Mouse (Mus musculus): ENCODE measurements at regions not wholly inside any gene's neighbourhood (a gene's known extent, or its start where the extent isn't known, plus 50 kb on each side); places are given as distances from the start of the nearest gene placed in this dataset.
A peak's percentile ranks its signal among the peaks of the same experiment; 100 is the strongest.

GRCm38 (mm10) chr10:67771796-67772195 is 140.7 kb downstream of the Zfp365 start:
- Histone ChIP-seq H3K4me3 (ENCODE audit: low read length) (no peak overlapping the region), H3K4me1 (ENCODE audit: insufficient read depth, low read length) (no peaks in the 10 kb centered on the region), H3K27me3 (ENCODE audit: insufficient read depth, low read length) (no peaks in the 10 kb centered on the region), H3K9me3 (ENCODE audit: low read length) (no peaks in the 10 kb centered on the region), H3K4me2 (ENCODE audit: low read depth, low read length) (no peak overlapping the region), H3K36me3 (ENCODE audit: insufficient read depth, low read length) (no peaks in the 10 kb centered on the region), H3K27ac (no peak overlapping the region), H3K9ac (replicated peaks; ENCODE audit: low read length) (no peak overlapping the region)
- no peak for TF ChIP-seq CTCF (IDR thresholded peaks at IDR 0.05; ENCODE audit: low read depth)
- WGBS, result 88% methylated on average over 8 of the region's 8 CpGs
- DNase-seq (ENCODE audit: low spot score) (no peak), ATAC-seq (no peak)

GRCm38 (mm10) chr10:67766099-67766498 is 146.4 kb downstream of the Zfp365 start:
- peak; percentile 86 for TF ChIP-seq CTCF (IDR thresholded peaks at IDR 0.05; ENCODE audit: low read depth)
- no peaks in the 10 kb centered on the region for H3K27me3 ChIP-seq (ENCODE audit: insufficient read depth, low read length)
- ATAC-seq (no peak), DNase-seq (ENCODE audit: low spot score) (peak; percentile 79)
- H3K36me3 ChIP-seq (ENCODE audit: insufficient read depth, low read length), result no peaks in the 10 kb centered on the region
- H3K4me2 ChIP-seq (ENCODE audit: low read depth, low read length), result no peak overlapping the region
- no peaks in the 10 kb centered on the region for H3K9me3 ChIP-seq (ENCODE audit: low read length)
- no peak overlapping the region for H3K4me3 ChIP-seq (ENCODE audit: low read length)
- no peaks in the 10 kb centered on the region for H3K4me1 ChIP-seq (ENCODE audit: insufficient read depth, low read length)
- no peak overlapping the region for H3K27ac ChIP-seq
- H3K9ac ChIP-seq (replicated peaks; ENCODE audit: low read length), result no peak overlapping the region
- WGBS, result 43% methylated on average over 13 of the region's 13 CpGs

DNA sequence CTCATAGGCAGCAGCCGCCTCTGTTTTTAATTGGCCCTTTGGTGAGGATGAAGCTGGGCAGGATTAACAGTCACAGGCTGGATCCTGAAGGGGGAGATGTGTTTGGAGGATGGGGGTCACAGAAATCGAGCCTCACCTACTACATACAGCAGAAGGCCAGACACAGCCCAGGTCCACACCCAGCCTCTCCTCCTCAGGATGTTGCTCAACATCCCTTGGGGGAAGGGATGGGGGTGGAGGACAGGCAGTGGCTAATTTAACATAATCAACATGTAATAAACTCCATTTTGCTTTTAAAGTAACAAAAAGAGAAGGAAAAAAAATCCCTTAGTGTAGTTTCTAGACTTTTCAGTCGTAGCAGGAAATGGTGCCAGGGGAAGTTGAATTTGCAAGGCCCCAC is 152.0 kb downstream of the Zfp365 start:
- H3K4me2 ChIP-seq (ENCODE audit: low read depth, low read length), result no peak overlapping the region
- no peak overlapping the region for H3K27ac ChIP-seq
- no peaks in the 10 kb centered on the region for H3K36me3 ChIP-seq (ENCODE audit: insufficient read depth, low read length)
- no peak for TF ChIP-seq CTCF (IDR thresholded peaks at IDR 0.05; ENCODE audit: low read depth)
- no peaks in the 10 kb centered on the region for H3K4me1 ChIP-seq (ENCODE audit: insufficient read depth, low read length)
- DNase-seq (ENCODE audit: low spot score) (no peak), ATAC-seq (no peak)
- WGBS, result 81% methylated on average over 3 of the region's 3 CpGs
- no peaks in the 10 kb centered on the region for H3K27me3 ChIP-seq (ENCODE audit: insufficient read depth, low read length)
- no peak overlapping the region for H3K4me3 ChIP-seq (ENCODE audit: low read length)
- H3K9ac ChIP-seq (replicated peaks; ENCODE audit: low read length), result no peak overlapping the region
- H3K9me3 ChIP-seq (ENCODE audit: low read length), result no peaks in the 10 kb centered on the region

DNA sequence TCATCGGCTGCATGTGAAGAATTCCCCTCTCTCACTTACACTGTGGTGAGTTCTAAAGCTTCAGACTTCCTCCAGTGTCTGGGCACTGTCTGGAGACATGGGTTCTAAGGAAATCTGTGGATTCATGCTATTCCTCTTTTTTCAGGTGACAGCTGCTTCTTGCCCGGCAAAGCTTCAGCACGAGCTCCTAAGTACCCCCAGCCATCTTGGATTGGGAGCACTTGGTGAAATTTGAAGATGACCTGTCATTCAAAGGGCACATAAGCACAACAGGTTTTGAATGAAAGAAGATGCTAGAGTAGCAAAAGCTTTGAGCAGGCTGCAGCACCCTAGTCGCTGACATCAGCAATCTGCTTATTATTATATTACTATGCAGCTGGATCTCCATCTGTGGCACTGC is 164.3 kb downstream of the Zfp365 start:
- Histone ChIP-seq H3K9ac (replicated peaks; ENCODE audit: low read length) (no peak overlapping the region), H3K27me3 (ENCODE audit: insufficient read depth, low read length) (no peaks in the 10 kb centered on the region), H3K27ac (no peak overlapping the region), H3K4me3 (ENCODE audit: low read length) (no peak overlapping the region), H3K36me3 (ENCODE audit: insufficient read depth, low read length) (no peaks in the 10 kb centered on the region), H3K9me3 (ENCODE audit: low read length) (no peaks in the 10 kb centered on the region), H3K4me2 (ENCODE audit: low read depth, low read length) (no peak overlapping the region), H3K4me1 (ENCODE audit: insufficient read depth, low read length) (no peaks in the 10 kb centered on the region)
- DNase-seq (ENCODE audit: low spot score) (no peak), ATAC-seq (no peak)
- 81% methylated on average over 4 of the region's 4 CpGs for WGBS
- no peak for TF ChIP-seq CTCF (IDR thresholded peaks at IDR 0.05; ENCODE audit: low read depth)

DNA sequence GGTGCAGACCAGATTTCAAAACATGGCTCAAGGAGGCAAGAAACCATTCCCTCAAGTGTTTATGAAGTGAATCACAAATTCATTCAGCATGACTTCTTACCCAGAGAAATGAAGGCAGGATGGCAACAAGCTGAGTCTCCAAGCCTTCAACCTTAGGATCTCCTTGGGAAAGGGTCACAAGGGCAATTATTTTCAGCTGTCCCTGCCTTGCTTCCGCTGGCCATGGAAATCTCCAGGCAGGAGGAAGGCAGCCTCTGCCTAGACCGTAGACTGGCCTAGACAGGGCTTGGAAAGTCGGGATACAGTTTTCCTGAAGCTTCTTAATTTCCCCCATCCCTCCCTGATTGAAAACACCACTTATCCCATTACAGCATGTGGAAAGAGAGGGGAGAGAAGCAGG is 165.0 kb downstream of the Zfp365 start:
- DNase-seq (ENCODE audit: low spot score) (no peak), ATAC-seq (no peak)
- no peaks in the 10 kb centered on the region for H3K27me3 ChIP-seq (ENCODE audit: insufficient read depth, low read length)
- H3K4me1 ChIP-seq (ENCODE audit: insufficient read depth, low read length), result no peaks in the 10 kb centered on the region
- no peak overlapping the region for H3K27ac ChIP-seq
- H3K4me3 ChIP-seq (ENCODE audit: low read length), result no peak overlapping the region
- H3K9ac ChIP-seq (replicated peaks; ENCODE audit: low read length), result no peak overlapping the region
- no peak for TF ChIP-seq CTCF (IDR thresholded peaks at IDR 0.05; ENCODE audit: low read depth)
- no peaks in the 10 kb centered on the region for H3K9me3 ChIP-seq (ENCODE audit: low read length)
- WGBS, result 64% methylated on average over 3 of the region's 3 CpGs
- no peak overlapping the region for H3K4me2 ChIP-seq (ENCODE audit: low read depth, low read length)
- no peaks in the 10 kb centered on the region for H3K36me3 ChIP-seq (ENCODE audit: insufficient read depth, low read length)

DNA sequence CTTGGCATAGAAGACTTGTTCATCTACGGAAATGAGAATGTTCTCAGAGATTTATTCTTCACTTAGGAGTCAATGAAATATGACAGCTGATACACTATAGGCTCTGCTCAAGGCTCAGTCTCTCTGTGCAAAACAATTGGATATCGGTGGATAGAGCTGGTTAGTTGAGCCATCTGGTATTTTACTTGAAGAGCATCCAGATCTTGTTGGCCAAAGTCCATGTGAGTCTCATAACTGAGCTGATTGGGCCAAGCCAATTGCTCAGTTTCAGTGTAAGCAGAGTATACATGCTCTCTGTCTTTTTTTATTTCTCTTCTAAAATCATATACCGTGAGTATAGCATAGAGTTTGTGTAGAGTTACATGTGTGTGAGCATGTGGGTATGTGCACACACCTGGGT is 166.3 kb downstream of the Zfp365 start:
- no peak for ATAC-seq
- DNase-seq (ENCODE audit: low spot score), result peak; percentile 28
- no peaks in the 10 kb centered on the region for H3K4me1 ChIP-seq (ENCODE audit: insufficient read depth, low read length)
- no peaks in the 10 kb centered on the region for H3K9me3 ChIP-seq (ENCODE audit: low read length)
- WGBS, result 75% methylated on average over 3 of the region's 3 CpGs
- no peaks in the 10 kb centered on the region for H3K36me3 ChIP-seq (ENCODE audit: insufficient read depth, low read length)
- H3K9ac ChIP-seq (replicated peaks; ENCODE audit: low read length), result no peak overlapping the region
- H3K27ac ChIP-seq, result no peak overlapping the region
- H3K4me2 ChIP-seq (ENCODE audit: low read depth, low read length), result no peak overlapping the region
- TF ChIP-seq CTCF (IDR thresholded peaks at IDR 0.05; ENCODE audit: low read depth), result no peak
- H3K4me3 ChIP-seq (ENCODE audit: low read length), result no peak overlapping the region
- H3K27me3 ChIP-seq (ENCODE audit: insufficient read depth, low read length), result no peaks in the 10 kb centered on the region

GRCm38 (mm10) chr10:67743561-67743960 is 168.9 kb downstream of the Zfp365 start:
- no peaks in the 10 kb centered on the region for H3K9me3 ChIP-seq (ENCODE audit: low read length)
- no peaks in the 10 kb centered on the region for H3K4me1 ChIP-seq (ENCODE audit: insufficient read depth, low read length)
- WGBS, result 44% methylated on average over 9 of the region's 9 CpGs
- H3K27me3 ChIP-seq (ENCODE audit: insufficient read depth, low read length), result no peaks in the 10 kb centered on the region
- no peak for TF ChIP-seq CTCF (IDR thresholded peaks at IDR 0.05; ENCODE audit: low read depth)
- H3K36me3 ChIP-seq (ENCODE audit: insufficient read depth, low read length), result no peaks in the 10 kb centered on the region
- no peak overlapping the region for H3K4me2 ChIP-seq (ENCODE audit: low read depth, low read length)
- no peak overlapping the region for H3K27ac ChIP-seq
- H3K4me3 ChIP-seq (ENCODE audit: low read length), result no peak overlapping the region
- no peak overlapping the region for H3K9ac ChIP-seq (replicated peaks; ENCODE audit: low read length)
- DNase-seq (ENCODE audit: low spot score), result no peak
- no peak for ATAC-seq
